Mouse (Mus musculus): ENCODE results near the gene Trim69. TPM values are rescaled to one million over a fixed set of nuclear protein-coding genes. Genes with fewer than 3 reads are reported as not detected.

Trim69 gene
- polyA plus RNA-seq, 1 experiment from 2014 or later = not detected

- no peak overlapping the region for H3K4me2 ChIP-seq (ENCODE audit: low read depth)
- 64% methylated on average over 5 of the region's 5 CpGs for WGBS
- no peak overlapping the region for H3K27ac ChIP-seq (ENCODE audit: low read depth, low read length)
- ATAC-seq (ENCODE audit: insufficient read depth, low FRiP score, low TSS enrichment) = no peak
- no peaks in the 10 kb centered on the region for H3K27me3 ChIP-seq (ENCODE audit: control insufficient read depth, insufficient read depth, low read length)
- H3K9ac ChIP-seq (ENCODE audit: low read length) = no peak overlapping the region
- H3K4me3 ChIP-seq (ENCODE audit: low read depth, low read length) = no peak overlapping the region
- H3K9me3 ChIP-seq (ENCODE audit: control insufficient read depth, low read length) = no peaks in the 10 kb centered on the region
- no peaks in the 10 kb centered on the region for H3K36me3 ChIP-seq (ENCODE audit: control insufficient read depth, insufficient read depth, low read length)
- no peak for DNase-seq (ENCODE audit: low spot score)
- no peaks in the 10 kb centered on the region for H3K4me1 ChIP-seq (ENCODE audit: control insufficient read depth, insufficient read depth, low read length)
Measured at GRCm38 (mm10) chr2:122137839-122138465, 22.5 kb upstream of the Trim69 start.

GRCm38 (mm10) chr2:122140815-122141214, 19.7 kb upstream of the Trim69 start:
- H3K36me3 ChIP-seq (ENCODE audit: control insufficient read depth, insufficient read depth, low read length) = no peaks in the 10 kb centered on the region
- H3K4me2 ChIP-seq (ENCODE audit: low read depth) = no peak overlapping the region
- ATAC-seq (ENCODE audit: insufficient read depth, low FRiP score, low TSS enrichment) (no peak), DNase-seq (ENCODE audit: low spot score) (no peak)
- H3K27me3 ChIP-seq (ENCODE audit: control insufficient read depth, insufficient read depth, low read length) = no peaks in the 10 kb centered on the region
- no peak overlapping the region for H3K4me3 ChIP-seq (ENCODE audit: low read depth, low read length)
- H3K9me3 ChIP-seq (ENCODE audit: control insufficient read depth, low read length) = no peaks in the 10 kb centered on the region
- H3K27ac ChIP-seq (ENCODE audit: low read depth, low read length) = no peak overlapping the region
- 76% methylated on average over 2 of the region's 2 CpGs for WGBS
- no peaks in the 10 kb centered on the region for H3K4me1 ChIP-seq (ENCODE audit: control insufficient read depth, insufficient read depth, low read length)
- H3K9ac ChIP-seq (ENCODE audit: low read length) = no peak overlapping the region

GRCm38 (mm10) chr2:122141332-122141967, 19.1 kb upstream of the Trim69 start:
- no peak for DNase-seq (ENCODE audit: low spot score)

GRCm38 (mm10) chr2:122143111-122143510, 17.4 kb upstream of the Trim69 start:
- DNase-seq (ENCODE audit: low spot score) = no peak
- Histone ChIP-seq H3K9me3 (ENCODE audit: control insufficient read depth, low read length) (no peaks in the 10 kb centered on the region), H3K36me3 (ENCODE audit: control insufficient read depth, insufficient read depth, low read length) (no peaks in the 10 kb centered on the region), H3K4me3 (ENCODE audit: low read depth, low read length) (no peak overlapping the region), H3K4me2 (ENCODE audit: low read depth) (no peak overlapping the region), H3K9ac (ENCODE audit: low read length) (no peak overlapping the region), H3K27me3 (ENCODE audit: control insufficient read depth, insufficient read depth, low read length) (no peaks in the 10 kb centered on the region), H3K4me1 (ENCODE audit: control insufficient read depth, insufficient read depth, low read length) (no peaks in the 10 kb centered on the region), H3K27ac (ENCODE audit: low read depth, low read length) (no peak overlapping the region)
- ATAC-seq (ENCODE audit: insufficient read depth, low FRiP score, low TSS enrichment) = no peak
- WGBS = 91% methylated on average over 3 of the region's 3 CpGs

More at GRCm38 (mm10) chr2:122141332-122141967, 19.1 kb upstream of the Trim69 start:
- Histone ChIP-seq H3K9me3 (ENCODE audit: control insufficient read depth, low read length) (no peaks in the 10 kb centered on the region), H3K4me1 (ENCODE audit: control insufficient read depth, insufficient read depth, low read length) (no peaks in the 10 kb centered on the region), H3K27ac (ENCODE audit: low read depth, low read length) (no peak overlapping the region), H3K9ac (ENCODE audit: low read length) (no peak overlapping the region), H3K4me2 (ENCODE audit: low read depth) (no peak overlapping the region), H3K4me3 (ENCODE audit: low read depth, low read length) (no peak overlapping the region), H3K27me3 (ENCODE audit: control insufficient read depth, insufficient read depth, low read length) (no peaks in the 10 kb centered on the region), H3K36me3 (ENCODE audit: control insufficient read depth, insufficient read depth, low read length) (no peaks in the 10 kb centered on the region)
- WGBS = 76% methylated on average over 5 of the region's 5 CpGs
- ATAC-seq (ENCODE audit: insufficient read depth, low FRiP score, low TSS enrichment) = no peak

GRCm38 (mm10) chr2:122145756-122146155, 14.7 kb upstream of the Trim69 start:
- no peak overlapping the region for H3K9ac ChIP-seq (ENCODE audit: low read length)

GRCm38 (mm10) chr2:122146687-122147086, 13.8 kb upstream of the Trim69 start:
- 85% methylated on average over 6 of the region's 6 CpGs for WGBS
- Histone ChIP-seq H3K27ac (ENCODE audit: low read depth, low read length) (no peak overlapping the region), H3K4me1 (ENCODE audit: control insufficient read depth, insufficient read depth, low read length) (no peaks in the 10 kb centered on the region), H3K9me3 (ENCODE audit: control insufficient read depth, low read length) (no peaks in the 10 kb centered on the region), H3K27me3 (ENCODE audit: control insufficient read depth, insufficient read depth, low read length) (no peaks in the 10 kb centered on the region), H3K4me2 (ENCODE audit: low read depth) (no peak overlapping the region), H3K36me3 (ENCODE audit: control insufficient read depth, insufficient read depth, low read length) (no peaks in the 10 kb centered on the region), H3K4me3 (ENCODE audit: low read depth, low read length) (no peak overlapping the region), H3K9ac (ENCODE audit: low read length) (no peak overlapping the region)
- no peak for ATAC-seq (ENCODE audit: insufficient read depth, low FRiP score, low TSS enrichment)
- no peak for DNase-seq (ENCODE audit: low spot score)

More at GRCm38 (mm10) chr2:122145756-122146155, 14.7 kb upstream of the Trim69 start:
- Histone ChIP-seq H3K36me3 (ENCODE audit: control insufficient read depth, insufficient read depth, low read length) (no peaks in the 10 kb centered on the region), H3K27ac (ENCODE audit: low read depth, low read length) (no peak overlapping the region), H3K9me3 (ENCODE audit: control insufficient read depth, low read length) (no peaks in the 10 kb centered on the region), H3K27me3 (ENCODE audit: control insufficient read depth, insufficient read depth, low read length) (no peaks in the 10 kb centered on the region), H3K4me1 (ENCODE audit: control insufficient read depth, insufficient read depth, low read length) (no peaks in the 10 kb centered on the region), H3K4me3 (ENCODE audit: low read depth, low read length) (no peak overlapping the region), H3K4me2 (ENCODE audit: low read depth) (no peak overlapping the region)
- ATAC-seq (ENCODE audit: insufficient read depth, low FRiP score, low TSS enrichment) (no peak), DNase-seq (ENCODE audit: low spot score) (no peak)
- WGBS = 73% methylated on average over 4 of the region's 4 CpGs

GRCm38 (mm10) chr2:122147508-122148241, 12.8 kb upstream of the Trim69 start, which contains the start of gene B2m:
Gene B2m (plus strand): TSS chr2:122147686.
- Histone ChIP-seq H3K36me3 (ENCODE audit: control insufficient read depth, insufficient read depth, low read length) (no peaks in the 10 kb centered on the region), H3K4me2 (ENCODE audit: low read depth) (peak within 1 kb of the TSS; percentile 67), H3K4me3 (ENCODE audit: low read depth, low read length) (peak within 1 kb of the TSS; percentile 60), H3K27me3 (ENCODE audit: control insufficient read depth, insufficient read depth, low read length) (no peaks in the 10 kb centered on the region), H3K9ac (ENCODE audit: low read length) (peak within 1 kb of the TSS; percentile 73), H3K27ac (ENCODE audit: low read depth, low read length) (no peak within 1 kb of the TSS), H3K4me1 (ENCODE audit: control insufficient read depth, insufficient read depth, low read length) (no peaks in the 10 kb centered on the region), H3K9me3 (ENCODE audit: control insufficient read depth, low read length) (no peaks in the 10 kb centered on the region)
- peak; percentile 97 for ATAC-seq (ENCODE audit: insufficient read depth, low FRiP score, low TSS enrichment)
- WGBS = under 1% methylated on average over 40 of the region's 40 CpGs
- DNase-seq (ENCODE audit: low spot score) = peak; percentile 93

GRCm38 (mm10) chr2:122148242-122148917, 12.1 kb upstream of the Trim69 start:
- no peaks in the 10 kb centered on the region for H3K9me3 ChIP-seq (ENCODE audit: control insufficient read depth, low read length)
- H3K4me3 ChIP-seq (ENCODE audit: low read depth, low read length) = peak overlapping the region; percentile 60
- H3K9ac ChIP-seq (ENCODE audit: low read length) = peak overlapping the region; percentile 73
- no peaks in the 10 kb centered on the region for H3K4me1 ChIP-seq (ENCODE audit: control insufficient read depth, insufficient read depth, low read length)
- WGBS = 35% methylated on average over 18 of the region's 18 CpGs
- no peak for ATAC-seq (ENCODE audit: insufficient read depth, low FRiP score, low TSS enrichment)
- peak overlapping the region; percentile 67 for H3K4me2 ChIP-seq (ENCODE audit: low read depth)
- DNase-seq (ENCODE audit: low spot score) = peak; percentile 25
- H3K36me3 ChIP-seq (ENCODE audit: control insufficient read depth, insufficient read depth, low read length) = no peaks in the 10 kb centered on the region
- H3K27ac ChIP-seq (ENCODE audit: low read depth, low read length) = no peak overlapping the region
- no peaks in the 10 kb centered on the region for H3K27me3 ChIP-seq (ENCODE audit: control insufficient read depth, insufficient read depth, low read length)

All from neural tube, embryonic 11.5 days (tissue).